Mouse (Mus musculus) layer of hippocampus, adult 9-11 months (tissue): ENCODE measurements around the gene Enoph1.

ENCODE experiments used
- DNase-seq: peaks from one replicate; pipeline ENCODE4 v3.0.0; 2022

Enoph1 gene

GRCm38 (mm10) chr5:100039602-100040142, at the start of gene Enoph1, which contains the start of gene Hnrnpdl:
Gene Enoph1, plus strand, starts transcription at chr5:100039985.
Gene Hnrnpdl, minus strand, starts transcription at chr5:100039664.
- DNase-seq: peak; percentile 97

DNA sequence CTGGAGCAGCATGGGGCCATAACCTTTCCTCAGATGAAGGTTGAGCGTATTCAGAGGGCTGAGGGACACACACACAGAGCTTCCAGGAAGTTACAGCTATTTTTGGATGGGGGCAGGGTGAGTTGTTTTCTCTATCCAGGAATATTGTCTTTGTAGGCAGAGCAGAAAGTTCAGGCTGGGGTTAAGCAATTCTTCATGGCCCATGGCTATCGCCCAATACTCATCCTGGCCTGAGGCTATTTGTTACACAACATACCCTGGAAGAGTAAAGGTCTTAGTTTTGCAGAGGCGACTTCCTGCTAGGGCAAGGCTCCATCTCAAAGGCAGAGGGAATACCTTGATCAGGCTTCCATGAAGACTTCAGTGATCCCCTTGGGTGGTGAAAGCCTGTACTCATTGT, 45.6 kb upstream of the Enoph1 start:
- no peak for DNase-seq

DNA sequence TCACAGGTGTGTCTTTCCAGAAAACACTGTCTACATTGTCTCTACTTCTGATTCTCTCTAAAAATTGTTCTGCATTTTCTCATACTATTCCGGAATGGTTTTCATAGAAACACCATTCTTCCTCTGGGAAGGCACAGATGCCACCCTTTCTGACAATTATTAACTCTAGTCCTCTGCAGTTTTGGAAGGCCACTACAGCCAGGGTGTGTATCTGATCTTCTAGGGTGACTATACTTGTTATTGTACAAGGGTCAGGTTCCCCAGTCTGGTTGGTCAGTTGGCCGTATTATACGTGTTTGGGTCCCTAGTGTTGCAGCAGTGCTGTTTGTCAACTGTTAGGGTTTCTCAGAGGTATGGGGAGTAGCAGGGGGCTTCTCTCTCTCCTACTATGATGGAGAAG, 45.1 kb upstream of the Enoph1 start:
- DNase-seq: no peak

DNA sequence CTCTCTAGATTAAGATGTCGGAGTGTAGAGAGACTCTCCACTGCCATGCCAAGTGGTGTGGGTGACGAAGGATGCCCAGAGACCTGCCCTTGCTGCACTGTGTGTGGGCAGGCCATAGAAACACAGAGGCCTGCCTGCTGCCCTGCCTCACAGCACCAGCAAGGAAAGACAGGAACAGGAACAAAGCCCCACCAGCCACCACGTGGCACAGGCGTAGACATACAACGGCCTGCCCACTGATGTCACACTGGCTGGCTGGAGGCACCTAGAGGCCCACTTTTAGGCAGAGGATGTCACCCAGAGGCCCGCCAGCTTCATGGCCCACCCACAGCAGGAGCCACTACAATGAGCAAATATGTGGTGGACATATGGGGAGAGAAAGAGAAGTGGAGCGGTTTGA, 39.7 kb upstream of the Enoph1 start:
- DNase-seq: no peak

DNA sequence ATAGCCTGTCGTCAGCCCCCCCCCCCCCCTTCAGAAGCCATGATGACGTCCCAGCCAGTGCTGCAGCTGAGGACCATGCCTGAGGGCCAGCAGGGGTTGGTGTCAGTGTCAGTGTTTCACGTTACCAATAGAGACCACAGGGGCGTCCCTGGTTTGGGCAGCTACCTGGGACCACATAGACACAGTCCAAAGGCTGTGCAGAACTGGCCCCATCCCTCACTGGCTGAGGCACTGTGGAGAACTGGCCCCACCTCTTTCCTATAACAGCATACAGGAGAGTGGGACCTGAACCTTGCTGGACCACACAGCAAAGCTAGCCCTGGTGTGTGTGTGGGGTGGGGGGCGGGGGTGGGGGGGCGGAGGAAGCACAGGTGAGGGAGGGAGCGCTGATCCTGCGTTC, 39.3 kb upstream of the Enoph1 start:
- DNase-seq: no peak

GRCm38 (mm10) chr5:100003895-100004294, 35.9 kb upstream of the Enoph1 start:
- no peak for DNase-seq

- DNase-seq: no peak
These were observed 34.4 kb upstream of the Enoph1 start for GRCm38 (mm10) chr5:100005431-100005830.

GRCm38 (mm10) chr5:100005896-100006295, 33.9 kb upstream of the Enoph1 start:
- no peak for DNase-seq

- DNase-seq: no peak
These were observed 33.3 kb upstream of the Enoph1 start for GRCm38 (mm10) chr5:100006324-100007039.

GRCm38 (mm10) chr5:100007040-100007375, 32.8 kb upstream of the Enoph1 start:
- DNase-seq: no peak

DNA sequence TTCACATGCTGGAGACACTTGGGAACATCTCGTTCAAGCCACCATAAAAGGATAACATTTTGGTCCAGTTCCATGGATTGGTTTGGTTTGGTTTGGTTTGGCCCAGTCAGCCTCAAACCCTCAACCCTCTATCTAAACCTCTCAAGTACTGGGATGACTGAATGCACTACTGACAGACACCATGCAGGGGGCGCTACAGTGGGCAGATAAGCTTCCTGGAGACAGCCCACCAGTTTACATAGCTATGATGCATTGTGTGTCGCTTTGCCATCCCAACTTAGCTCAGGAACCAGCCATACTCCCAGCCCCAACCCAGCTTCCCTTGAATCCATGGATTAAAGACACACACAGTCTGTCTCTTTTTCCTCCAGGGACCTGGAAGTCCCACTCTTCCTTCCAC, 31.3 kb upstream of the Enoph1 start:
- no peak for DNase-seq

DNA sequence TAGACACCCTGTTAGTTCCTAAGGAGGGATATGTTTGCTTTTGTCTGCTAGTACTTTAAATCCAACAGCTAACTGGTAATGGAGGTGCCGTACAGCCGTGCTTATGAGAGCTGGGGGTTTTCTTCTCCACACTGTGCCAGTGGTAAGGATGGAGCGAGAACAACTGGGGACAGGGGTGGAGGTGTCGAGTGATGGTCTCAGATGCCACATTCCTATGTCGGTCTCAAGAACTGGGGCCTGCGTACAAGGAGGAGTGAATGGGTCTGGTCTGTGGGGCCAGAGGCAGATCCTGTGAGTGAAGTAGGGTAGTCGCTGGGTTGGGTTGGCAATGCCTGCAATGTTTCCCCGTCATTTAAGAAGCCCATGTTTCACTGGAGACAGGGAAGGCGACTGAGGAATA, 27.2 kb upstream of the Enoph1 start:
- no peak for DNase-seq

GRCm38 (mm10) chr5:100020089-100020488, 19.7 kb upstream of the Enoph1 start:
- no peak for DNase-seq

DNA sequence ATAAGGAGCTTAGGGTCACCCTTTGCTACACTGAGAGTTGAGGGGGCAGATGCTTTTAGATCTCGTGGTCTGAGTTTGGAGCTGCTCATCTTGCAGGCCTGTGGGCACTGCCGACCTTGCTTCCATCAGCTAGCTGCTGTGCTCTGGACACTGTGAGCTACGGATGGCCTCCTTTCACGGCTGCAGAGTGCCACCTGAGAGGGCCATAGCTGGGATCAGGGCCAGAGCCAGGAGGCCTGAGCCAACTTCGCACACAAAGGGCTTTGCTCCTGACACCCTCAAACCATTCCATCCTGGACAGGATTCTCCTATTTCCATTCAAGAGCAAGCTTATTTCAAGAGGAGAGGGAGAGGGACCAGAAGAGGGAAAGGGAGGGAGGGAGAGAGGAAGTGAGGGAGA, 15.4 kb upstream of the Enoph1 start:
- DNase-seq: no peak

DNA sequence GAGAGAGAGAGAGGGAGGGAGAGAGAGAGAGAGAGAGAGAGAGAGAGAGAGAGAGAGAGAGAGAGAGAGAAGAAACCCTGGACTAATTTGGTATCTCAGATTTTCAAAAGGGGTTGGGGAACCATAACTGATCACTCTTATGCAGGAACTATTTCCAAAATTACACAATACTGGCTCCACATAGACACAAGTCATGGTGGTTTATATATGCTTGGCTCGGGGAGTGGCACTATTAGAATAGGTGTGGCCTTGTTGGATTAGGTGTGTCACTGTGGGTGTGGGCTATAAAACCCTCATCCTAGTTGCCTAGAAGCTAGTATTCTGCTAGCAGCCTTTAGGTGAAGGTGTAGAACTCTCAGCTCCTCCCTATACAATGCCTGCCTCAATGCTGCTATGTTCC, 14.9 kb upstream of the Enoph1 start:
- DNase-seq: no peak

- DNase-seq: peak; percentile 36
These were observed 9.7 kb upstream of the Enoph1 start for GRCm38 (mm10) chr5:100030069-100030468.

GRCm38 (mm10) chr5:100032107-100032506, 7.7 kb upstream of the Enoph1 start:
- DNase-seq: no peak

DNA sequence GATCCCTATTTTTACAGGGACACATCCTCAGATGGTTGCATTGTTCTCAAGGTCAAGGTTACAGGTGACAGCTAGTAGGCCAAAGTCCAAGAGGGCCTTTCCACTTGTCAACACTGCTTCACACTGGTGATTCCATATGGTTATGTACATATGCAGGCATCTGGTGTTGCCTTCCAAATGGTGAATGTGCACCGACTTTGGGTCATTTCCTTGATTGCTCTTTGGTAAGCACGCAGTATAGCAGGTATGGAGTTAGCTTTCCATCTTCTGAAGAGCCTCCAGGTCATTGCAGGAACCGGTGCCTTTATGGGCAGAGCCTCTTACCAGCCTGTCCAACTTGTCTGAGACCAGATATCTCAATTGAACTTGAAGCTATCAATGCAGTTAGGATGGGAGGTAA, 7.1 kb upstream of the Enoph1 start:
- DNase-seq: no peak

- DNase-seq: no peak
These were observed 3.8 kb upstream of the Enoph1 start for GRCm38 (mm10) chr5:100035950-100036349.

DNA sequence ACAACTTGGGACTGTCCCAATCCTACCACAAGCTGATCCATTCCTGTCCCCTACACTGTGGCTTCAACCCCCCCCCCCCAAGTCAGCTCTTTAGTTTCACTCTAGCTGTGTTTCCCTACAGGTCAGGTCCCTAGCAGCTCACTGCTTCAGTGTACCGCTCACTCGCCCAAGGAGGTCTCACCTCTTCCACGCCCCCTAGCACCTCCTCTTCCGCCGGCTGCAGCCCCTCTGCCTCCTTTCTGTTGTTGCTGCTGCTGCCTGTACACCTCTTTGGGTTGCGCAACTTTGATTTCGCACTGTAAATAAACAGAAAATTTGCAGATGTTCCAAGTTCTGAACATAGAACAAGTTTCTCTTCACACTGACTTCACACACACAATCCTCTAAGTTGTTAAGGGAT, 3.1 kb upstream of the Enoph1 start:
- DNase-seq: no peak

- peak; percentile 89 for DNase-seq
These were observed 1.6 kb upstream of the Enoph1 start for GRCm38 (mm10) chr5:100037965-100038713.

DNA sequence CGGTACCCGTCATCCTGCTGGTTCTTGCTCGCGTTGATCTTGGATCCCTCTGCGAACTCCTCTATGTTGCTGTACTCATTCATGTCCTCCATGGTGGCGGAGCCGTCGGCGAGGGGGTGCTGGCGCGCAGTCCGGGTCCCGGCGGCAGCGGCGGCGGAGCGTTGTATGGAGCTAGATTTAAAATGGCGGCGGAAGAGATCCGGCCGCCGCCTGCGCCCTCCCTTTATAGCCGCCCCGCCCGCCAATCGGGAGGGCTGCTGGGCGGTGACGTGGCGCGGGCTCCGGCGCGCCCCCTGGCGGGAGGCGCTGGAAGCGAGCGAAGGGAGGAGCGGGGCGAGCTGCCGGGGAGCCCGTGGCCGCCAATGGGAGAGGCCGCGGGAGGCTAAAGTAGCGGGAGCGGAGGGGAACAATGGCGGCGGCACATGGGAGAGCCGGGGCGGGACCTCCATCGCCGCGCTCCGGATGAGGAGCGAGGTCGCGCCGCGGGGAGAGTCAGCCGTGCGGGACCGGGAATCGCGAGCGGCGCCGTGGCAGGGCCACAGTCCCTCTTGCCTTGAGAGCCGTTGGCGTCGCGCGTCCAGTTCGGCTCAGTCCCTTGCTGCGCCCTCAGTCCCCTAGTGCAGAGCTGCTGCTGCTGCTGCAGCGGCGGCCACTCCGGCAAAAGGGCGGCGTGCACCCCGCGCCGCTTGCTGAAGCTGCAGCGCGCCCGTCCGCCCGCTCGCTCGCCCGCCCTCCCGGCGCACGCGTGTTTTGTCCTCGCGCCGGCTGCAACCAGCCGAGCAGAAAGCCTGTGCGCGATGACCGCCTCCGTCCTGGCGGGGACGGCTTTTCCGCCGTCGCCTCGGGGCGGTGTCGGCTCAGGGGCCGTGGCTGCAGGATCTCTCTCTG, 827 bp upstream of the Enoph1 start:
- peak; percentile 96 for DNase-seq

- no peak for DNase-seq
These were observed 548 bp downstream of the Enoph1 start for GRCm38 (mm10) chr5:100040281-100040784.
